Mouse (Mus musculus) cerebellum, adult 9-11 months (tissue): ENCODE data around the gene Kynu.
A peak's percentile ranks its signal among the peaks of the same experiment; 100 is the strongest.

Experiments used
- DNase-seq: peaks from one replicate; pipeline ENCODE4 v3.0.0; 2022

The Kynu gene

GRCm38 (mm10) chr2:43673619-43674018 lies 118.5 kb downstream of the Kynu start:
- peak; percentile 20 for DNase-seq

GRCm38 (mm10) chr2:43674098-43674497 lies 119.0 kb downstream of the Kynu start:
- DNase-seq: no peak

GRCm38 (mm10) chr2:43675277-43675676 lies 120.1 kb downstream of the Kynu start:
- DNase-seq: no peak

GRCm38 (mm10) chr2:43690402-43690801 lies 135.3 kb downstream of the Kynu start:
- DNase-seq: no peak

GRCm38 (mm10) chr2:43691290-43691689 lies 136.2 kb downstream of the Kynu start:
- DNase-seq: no peak

GRCm38 (mm10) chr2:43695635-43696034 lies 140.5 kb downstream of the Kynu start:
- DNase-seq: no peak

DNA sequence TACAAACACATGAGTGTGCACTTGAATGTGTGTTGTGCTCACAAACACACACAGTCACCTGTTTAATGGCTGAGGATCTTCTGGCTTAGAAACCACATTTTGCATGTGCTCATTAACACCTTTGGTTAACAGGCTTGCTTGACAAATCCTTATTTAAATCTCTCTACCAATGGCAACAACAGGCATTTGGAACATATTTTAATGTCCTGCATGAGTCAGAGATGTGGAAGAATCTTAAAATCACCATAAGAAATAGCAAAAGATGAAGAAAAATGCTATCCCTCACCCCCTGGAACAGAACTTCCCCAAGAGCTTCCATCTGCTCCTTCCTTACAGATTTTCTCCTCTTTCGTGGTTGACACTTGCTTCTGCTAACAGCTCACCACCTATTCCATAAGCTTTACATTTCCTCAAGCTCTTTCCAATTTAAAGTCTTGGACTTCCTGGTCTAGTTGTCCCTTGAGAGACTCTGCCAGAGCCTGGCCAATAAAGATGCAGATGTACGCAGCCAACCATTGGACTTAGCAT lies 157.5 kb downstream of the Kynu start:
- no peak for DNase-seq

GRCm38 (mm10) chr2:43722446-43723103 lies 167.4 kb downstream of the Kynu start:
- DNase-seq: peak; percentile 32

DNA sequence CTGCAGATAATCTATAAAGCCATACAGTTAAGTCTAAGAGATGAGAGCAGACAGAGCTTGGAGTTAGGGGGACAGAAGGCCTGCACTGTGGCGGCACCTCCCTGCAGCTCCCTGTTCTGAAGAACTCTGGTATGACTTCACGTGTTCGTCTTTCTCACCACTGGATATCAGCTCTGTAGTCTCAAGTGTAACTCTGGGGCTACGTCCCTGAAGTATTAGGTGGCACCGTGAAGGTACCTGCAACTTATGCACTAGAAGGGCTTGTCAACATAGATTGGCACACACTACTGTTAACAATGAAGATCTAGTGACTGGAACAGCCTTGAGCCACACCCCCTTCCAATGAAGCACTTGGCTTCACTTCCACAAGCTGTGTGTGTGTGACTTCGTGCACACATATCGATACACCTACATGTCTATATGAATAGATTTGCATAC lies 168.0 kb downstream of the Kynu start:
- peak; percentile 2 for DNase-seq

- no peak for DNase-seq
Measured at GRCm38 (mm10) chr2:43727181-43727580, 172.1 kb downstream of the Kynu start.

GRCm38 (mm10) chr2:43727693-43728092 lies 172.6 kb downstream of the Kynu start:
- DNase-seq: no peak

DNA sequence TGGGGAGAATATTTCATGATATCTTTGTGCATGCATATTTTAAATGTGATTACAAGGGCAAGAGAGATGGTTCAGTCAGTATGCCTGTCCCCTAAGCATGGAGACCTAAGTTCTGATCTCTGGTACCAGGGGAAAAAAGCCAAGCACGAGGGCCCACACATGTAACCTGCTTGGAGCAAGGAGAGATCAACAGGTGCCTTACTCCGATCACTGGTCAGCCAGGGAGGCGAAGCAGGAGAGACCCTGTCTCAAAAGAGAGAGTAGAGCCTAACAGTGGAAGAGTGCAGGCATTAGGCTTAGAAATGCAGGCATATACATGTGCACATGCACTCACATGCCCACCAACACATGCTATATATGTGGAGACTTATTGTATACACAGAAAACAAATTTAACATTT lies 173.7 kb downstream of the Kynu start:
- DNase-seq: no peak
